Mouse (Mus musculus): Measurements from ENCODE around the gene Pheta1. TPM values are rescaled to one million over a fixed set of nuclear protein-coding genes. Genes with fewer than 3 reads are reported as not detected.
A peak's percentile ranks its signal among the peaks of the same experiment; 100 is the strongest.

Gene Pheta1
- total and polyA plus RNA-seq, 3 experiments = 8.1 to 8.8 TPM; not detected in 1

DNA sequence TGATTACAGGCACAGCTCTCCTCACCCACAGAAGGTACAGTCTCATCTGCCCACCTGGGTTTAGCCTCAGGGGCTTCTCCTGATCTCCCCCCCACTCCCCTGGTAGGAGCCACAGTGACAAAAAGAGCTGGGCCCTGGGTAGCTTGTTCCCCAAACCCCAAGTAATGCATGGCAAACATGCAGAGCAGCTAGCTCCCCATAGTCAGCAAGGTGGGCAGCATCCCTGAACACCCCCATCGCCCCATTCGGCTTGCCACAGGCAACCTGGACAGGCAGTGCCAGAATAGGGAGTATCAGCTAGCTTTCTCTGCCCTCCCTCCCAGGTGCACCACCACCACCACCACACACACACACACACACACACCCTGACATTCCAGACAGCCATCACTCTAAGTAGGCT, 15.6 kb upstream of the Pheta1 start:
- Histone ChIP-seq H3K27ac (ENCODE audit: control insufficient read depth, low read depth, low read length) (no peak overlapping the region), H3K9ac (ENCODE audit: control insufficient read depth, low read depth, low read length, poor library complexity, severe bottlenecking) (no peak overlapping the region), H3K4me1 (ENCODE audit: control insufficient read depth in 1 of 2, insufficient read depth in 2 of 2, low read length in 2 of 2) (peaks cover 0 to 22% of the 10 kb centered on the region in 2 experiments; a peak in 3 of 4 replicates), H3K4me3 (ENCODE audit: control insufficient read depth in 1 of 2, insufficient read depth in 1 of 2, low read depth in 2 of 2, low read length in 2 of 2) (no peak overlapping the region), H3K27me3 (ENCODE audit: control insufficient read depth in 1 of 2, insufficient read depth in 2 of 2, low read length in 2 of 2) (no peaks in the 10 kb centered on the region), H3K79me2 (ENCODE audit: control insufficient read depth, insufficient read depth, low read length, poor library complexity) (peaks cover 65% of the 10 kb centered on the region), H3K9me3 (replicated peaks; ENCODE audit: insufficient read depth, low read length) (no peaks in the 10 kb centered on the region), H3K36me3 (ENCODE audit: control insufficient read depth in 1 of 2, insufficient read depth in 2 of 2, low read length in 2 of 2) (peaks cover 0 to 19% of the 10 kb centered on the region in 2 experiments; a peak in 2 of 4 replicates)
- TF ChIP-seq USF2 (IDR thresholded peaks at IDR 0.05; ENCODE audit: borderline replicate concordance in 1 of 2, insufficient read depth in 1 of 2, low read depth in 1 of 2, low read length in 2 of 2) = no peak
- TF ChIP-seq ELF1 (IDR thresholded peaks at IDR 0.05; ENCODE audit: low read depth, low read length) = no peak
- TF ChIP-seq NELFE (IDR thresholded peaks at IDR 0.05; ENCODE audit: low read depth, low read length) = no peak
- no peak for TF ChIP-seq TCF12 (IDR thresholded peaks at IDR 0.05; ENCODE audit: low read depth, low read length)
- no peak for TF ChIP-seq BHLHE40 (IDR thresholded peaks at IDR 0.05; ENCODE audit: borderline replicate concordance, low read depth, low read length)
- no peak for TF ChIP-seq MYC (IDR thresholded peaks at IDR 0.05; ENCODE audit: low read depth, low read length)
- TF ChIP-seq E2F4 (IDR thresholded peaks at IDR 0.05; ENCODE audit: borderline replicate concordance, low read depth, low read length) = no peak
- TF ChIP-seq POLR2A (IDR thresholded peaks at IDR 0.05; ENCODE audit: control insufficient read depth in 1 of 2, insufficient read depth in 1 of 2, low read depth in 1 of 2, low read length in 2 of 2, poor library complexity in 1 of 2) = no peak
- TF ChIP-seq CHD2 (IDR thresholded peaks at IDR 0.05; ENCODE audit: low read length) = no peak
- TF ChIP-seq MAFK (IDR thresholded peaks at IDR 0.05; ENCODE audit: borderline replicate concordance, low read depth, low read length) = no peak
- no peak for TF ChIP-seq MAZ (IDR thresholded peaks at IDR 0.05; ENCODE audit: low read depth, low read length)
- TF ChIP-seq GATA1 (IDR thresholded peaks at IDR 0.05; ENCODE audit: low read depth, low read length) = no peak
- TF ChIP-seq UBTF (IDR thresholded peaks at IDR 0.05; ENCODE audit: borderline replicate concordance, insufficient read depth, low read depth, low read length) = no peak
- TF ChIP-seq EP300 (IDR thresholded peaks at IDR 0.05; ENCODE audit: low read depth in 1 of 2, low read length in 2 of 2) = no peak
- TF ChIP-seq NRF1 (IDR thresholded peaks at IDR 0.05; ENCODE audit: insufficient read depth, low read depth, low read length, poor library complexity, severe bottlenecking) = no peak
- DNase-seq (ENCODE audit: low read depth, low spot score) = no peak

DNA sequence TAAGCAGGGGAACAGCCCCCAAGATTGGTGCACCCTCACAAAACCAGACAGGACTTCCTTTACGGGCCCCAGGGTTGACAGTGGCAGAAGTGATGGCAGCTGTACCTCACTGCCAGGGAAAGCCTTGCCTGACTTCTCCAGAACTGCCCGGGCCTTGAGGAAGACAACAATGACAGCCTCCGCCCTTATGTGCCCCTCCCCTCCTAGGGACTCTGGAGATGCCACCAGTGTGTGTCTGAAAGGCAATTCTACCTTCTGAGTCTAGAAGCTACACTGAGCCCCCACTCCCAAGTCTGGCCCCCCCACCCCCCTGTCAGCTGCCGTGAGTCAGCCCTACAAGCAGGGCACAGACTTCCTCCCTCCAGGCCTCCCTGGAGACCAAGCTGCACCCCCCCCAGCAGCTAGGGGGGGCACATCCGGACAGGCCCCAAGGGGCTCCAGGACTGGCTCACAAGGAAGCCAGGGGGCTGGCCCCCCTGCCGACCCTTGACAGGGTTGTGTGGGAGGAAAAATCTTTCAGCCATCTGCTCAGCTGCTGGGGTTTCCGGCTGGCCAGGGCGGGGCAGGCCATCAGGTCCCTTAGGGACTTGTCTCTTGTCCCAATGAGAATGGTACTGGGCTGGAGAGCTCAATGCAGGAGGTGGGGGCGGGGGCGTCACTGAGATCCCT, 15.1 kb upstream of the Pheta1 start:
- Histone ChIP-seq H3K36me3 (ENCODE audit: control insufficient read depth in 1 of 2, insufficient read depth in 2 of 2, low read length in 2 of 2) (peaks cover 0 to 19% of the 10 kb centered on the region in 2 experiments; a peak in 2 of 4 replicates), H3K9ac (ENCODE audit: control insufficient read depth, low read depth, low read length, poor library complexity, severe bottlenecking) (peak overlapping the region; percentile 1; the same call in 1 of the 2 replicates), H3K79me2 (ENCODE audit: control insufficient read depth, insufficient read depth, low read length, poor library complexity) (peaks cover 63% of the 10 kb centered on the region), H3K9me3 (replicated peaks; ENCODE audit: insufficient read depth, low read length) (no peaks in the 10 kb centered on the region), H3K4me3 (ENCODE audit: control insufficient read depth in 1 of 2, insufficient read depth in 1 of 2, low read depth in 2 of 2, low read length in 2 of 2) (no peak overlapping the region), H3K4me1 (ENCODE audit: control insufficient read depth in 1 of 2, insufficient read depth in 2 of 2, low read length in 2 of 2) (peaks cover 0 to 22% of the 10 kb centered on the region in 2 experiments; a peak in 3 of 4 replicates), H3K27me3 (ENCODE audit: control insufficient read depth in 1 of 2, insufficient read depth in 2 of 2, low read length in 2 of 2) (no peaks in the 10 kb centered on the region), H3K27ac (ENCODE audit: control insufficient read depth, low read depth, low read length) (no peak overlapping the region)
- no peak for DNase-seq (ENCODE audit: low read depth, low spot score)
- no peak for TF ChIP-seq BHLHE40 (IDR thresholded peaks at IDR 0.05; ENCODE audit: borderline replicate concordance, low read depth, low read length)
- no peak for TF ChIP-seq HCFC1 (IDR thresholded peaks at IDR 0.05; ENCODE audit: low read depth, low read length)
- no peak for TF ChIP-seq POLR2A (IDR thresholded peaks at IDR 0.05; ENCODE audit: control insufficient read depth in 1 of 2, insufficient read depth in 1 of 2, low read depth in 1 of 2, low read length in 2 of 2, poor library complexity in 1 of 2)
- no peak for TF ChIP-seq EP300 (IDR thresholded peaks at IDR 0.05; ENCODE audit: low read depth in 1 of 2, low read length in 2 of 2)
- no peak for TF ChIP-seq MYB (IDR thresholded peaks at IDR 0.05; ENCODE audit: low read depth, low read length)
- no peak for TF ChIP-seq MAX (IDR thresholded peaks at IDR 0.05; ENCODE audit: low read length)
- TF ChIP-seq CTCF (IDR thresholded peaks at IDR 0.05 in 2 of 3, conservative IDR thresholded peaks at IDR 0.05 in 1 of 3; ENCODE audit: control insufficient read depth in 1 of 3, insufficient read depth in 1 of 3, low read depth in 2 of 3, low read length in 3 of 3, poor library complexity in 1 of 3, severe bottlenecking in 1 of 3) = no peak
- TF ChIP-seq MAFK (IDR thresholded peaks at IDR 0.05; ENCODE audit: borderline replicate concordance, low read depth, low read length) = no peak
- no peak for TF ChIP-seq SMC3 (IDR thresholded peaks at IDR 0.05; ENCODE audit: low read depth, low read length)
- no peak for TF ChIP-seq RCOR1 (IDR thresholded peaks at IDR 0.05; ENCODE audit: low read depth, low read length)
- no peak for TF ChIP-seq USF1 (IDR thresholded peaks at IDR 0.05; ENCODE audit: low read depth, low read length)
- TF ChIP-seq E2F4 (IDR thresholded peaks at IDR 0.05; ENCODE audit: borderline replicate concordance, low read depth, low read length) = no peak
